Mouse (Mus musculus): ENCODE measurements at regions not wholly inside any gene's neighbourhood (a gene's known extent, or its start where the extent isn't known, plus 50 kb on each side); places are given as distances from the start of the nearest gene placed in this dataset.
"Not testable (repeated sequence)": the region's sequence is repeated elsewhere in the genome, so short reads cannot be mapped to it uniquely, and the experiment has no call there.

GRCm38 (mm10) chr1:136680173-136680572 lies 55.5 kb downstream of the Zfp281 start:
- ATAC-seq (ENCODE audit: insufficient number of reproducible peaks, low FRiP score, low TSS enrichment) = no peak

DNA sequence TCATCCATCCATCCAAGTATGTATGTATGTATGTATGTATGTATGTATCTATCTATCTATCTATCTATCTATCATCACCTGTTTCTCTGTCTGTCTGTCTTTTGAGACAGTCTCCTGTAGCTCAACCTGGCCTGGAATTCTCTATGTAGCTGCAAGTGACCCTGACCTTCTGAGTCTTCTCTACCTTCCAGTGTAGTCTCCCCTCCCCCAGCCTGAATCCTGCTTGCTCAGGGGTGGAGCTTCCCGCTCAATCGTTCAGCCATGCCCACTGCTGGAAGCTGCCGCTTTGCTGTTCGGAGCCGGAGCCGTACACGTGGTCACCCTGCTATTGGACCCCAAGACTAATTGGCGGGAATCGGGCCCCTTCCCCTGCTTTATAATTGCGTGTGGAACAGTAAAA lies 57.6 kb downstream of the Zfp281 start:
- ATAC-seq (ENCODE audit: insufficient number of reproducible peaks, low FRiP score, low TSS enrichment) = not testable (repeated sequence)

GRCm38 (mm10) chr1:136683061-136683531 lies 58.4 kb downstream of the Zfp281 start:
- no peak for ATAC-seq (ENCODE audit: insufficient number of reproducible peaks, low FRiP score, low TSS enrichment)

DNA sequence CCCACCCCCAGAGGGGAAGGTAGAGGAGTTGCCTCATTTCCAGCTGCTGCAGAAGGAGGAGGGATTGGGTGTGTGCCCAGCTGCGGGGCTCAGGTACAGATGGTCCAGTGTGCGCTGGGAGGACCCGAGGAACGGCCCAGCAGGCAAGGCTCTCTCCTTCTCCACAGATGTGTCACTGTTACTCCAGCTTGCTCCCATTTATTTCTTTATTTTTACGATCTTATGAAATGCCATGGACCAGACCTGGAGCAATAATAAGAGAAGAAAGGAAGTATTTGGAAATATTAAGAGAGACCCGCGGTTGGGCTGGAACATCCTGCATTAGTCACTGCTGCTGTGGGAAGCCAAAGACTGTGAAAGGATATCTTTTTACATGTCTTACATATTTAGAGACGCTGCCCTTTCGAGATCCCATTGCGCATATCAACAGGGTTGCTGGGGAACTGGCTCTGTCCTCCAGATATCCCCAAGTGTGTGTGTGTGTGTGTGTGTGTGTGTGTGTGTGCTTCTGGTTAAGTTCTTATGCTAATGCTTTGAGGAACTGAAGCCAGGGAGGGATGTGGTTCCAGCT lies 58.9 kb downstream of the Zfp281 start:
- no peak for ATAC-seq (ENCODE audit: insufficient number of reproducible peaks, low FRiP score, low TSS enrichment)

GRCm38 (mm10) chr1:136684481-136684880 lies 59.8 kb downstream of the Zfp281 start:
- no peak for ATAC-seq (ENCODE audit: insufficient number of reproducible peaks, low FRiP score, low TSS enrichment)

DNA sequence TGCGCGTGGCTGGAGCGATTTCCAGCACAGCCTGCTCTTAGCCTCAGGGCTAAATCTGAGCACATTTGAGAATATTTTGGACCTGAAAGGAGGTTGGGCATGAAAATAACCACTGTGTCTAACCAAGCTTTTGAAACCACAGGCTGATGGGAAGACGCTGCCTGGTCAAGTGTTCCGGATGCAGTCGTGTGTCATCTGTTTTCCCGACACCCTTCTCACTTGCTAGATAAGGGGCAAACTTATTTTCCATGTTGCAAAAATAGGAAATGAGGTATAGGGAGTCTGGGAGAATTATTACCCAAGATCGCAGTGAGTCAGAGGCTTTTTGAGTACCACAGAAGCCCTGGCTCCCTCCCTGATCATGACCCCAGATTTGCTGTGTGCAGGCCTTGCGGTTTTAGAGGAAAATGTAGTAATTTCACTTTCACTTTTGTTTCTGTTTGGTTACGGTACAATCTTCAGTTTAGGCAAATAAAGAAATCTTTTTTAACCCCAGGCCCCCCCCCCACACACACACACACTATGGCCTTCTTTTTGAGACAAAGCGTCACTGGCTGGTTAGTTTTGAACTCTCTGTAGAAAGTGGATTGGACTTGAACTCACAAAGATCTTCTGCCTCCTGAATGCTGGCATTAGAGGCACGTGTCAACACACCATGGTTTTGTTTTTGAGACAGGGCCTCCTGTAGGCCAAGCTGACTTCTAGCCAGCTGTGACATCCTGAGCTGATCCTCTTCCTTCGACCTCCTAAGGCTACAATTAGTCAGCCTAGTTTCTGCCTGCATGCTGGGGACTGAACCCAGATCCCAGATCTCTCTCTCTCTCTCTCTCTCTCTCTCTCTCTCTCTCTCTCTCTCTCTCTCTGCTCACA lies 60.7 kb downstream of the Zfp281 start:
- ATAC-seq (ENCODE audit: insufficient number of reproducible peaks, low FRiP score, low TSS enrichment) = no peak

DNA sequence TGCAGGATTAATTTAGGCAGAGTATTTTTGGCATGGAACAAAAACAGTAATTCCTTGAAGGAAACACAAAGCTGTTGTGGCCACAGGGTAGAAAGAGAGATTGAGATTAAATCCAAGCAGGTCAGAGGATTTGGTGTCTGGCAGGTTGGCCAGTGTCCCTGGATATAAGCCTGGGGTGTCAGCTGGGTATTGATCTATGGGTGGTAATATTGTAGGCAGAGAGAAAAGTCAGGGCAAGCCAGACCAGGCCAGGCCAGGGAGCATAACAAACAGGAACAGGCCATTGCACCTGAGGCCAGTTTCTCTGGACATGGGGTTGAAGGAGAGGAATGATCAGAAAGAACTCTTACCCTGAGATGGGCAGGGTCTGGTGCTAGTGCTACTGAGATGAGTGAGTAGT lies 61.8 kb downstream of the Zfp281 start:
- no peak for ATAC-seq (ENCODE audit: insufficient number of reproducible peaks, low FRiP score, low TSS enrichment)

DNA sequence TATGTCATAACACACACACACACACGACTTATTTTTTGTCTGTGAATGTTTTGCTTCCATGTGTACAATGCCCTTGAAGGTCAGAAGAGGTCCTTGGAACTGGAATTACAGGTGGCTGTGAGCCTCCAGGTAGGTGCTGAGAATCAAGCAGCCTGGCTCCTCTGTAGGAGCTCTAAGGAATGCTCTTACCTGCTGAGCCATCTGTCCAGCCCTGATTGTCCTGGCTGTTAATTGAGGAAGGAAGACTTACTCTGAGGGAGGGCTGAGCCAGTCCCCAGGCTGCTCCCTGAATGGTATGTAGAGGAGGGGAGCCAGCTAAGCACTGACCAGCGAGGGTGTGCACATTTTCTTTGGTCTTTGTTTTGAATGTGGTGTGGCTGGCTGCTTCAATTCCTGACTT lies 65.4 kb downstream of the Zfp281 start:
- no peak for ATAC-seq (ENCODE audit: insufficient number of reproducible peaks, low FRiP score, low TSS enrichment)

GRCm38 (mm10) chr1:136693421-136693820 lies 68.7 kb downstream of the Zfp281 start:
- no peak for ATAC-seq (ENCODE audit: insufficient number of reproducible peaks, low FRiP score, low TSS enrichment)

DNA sequence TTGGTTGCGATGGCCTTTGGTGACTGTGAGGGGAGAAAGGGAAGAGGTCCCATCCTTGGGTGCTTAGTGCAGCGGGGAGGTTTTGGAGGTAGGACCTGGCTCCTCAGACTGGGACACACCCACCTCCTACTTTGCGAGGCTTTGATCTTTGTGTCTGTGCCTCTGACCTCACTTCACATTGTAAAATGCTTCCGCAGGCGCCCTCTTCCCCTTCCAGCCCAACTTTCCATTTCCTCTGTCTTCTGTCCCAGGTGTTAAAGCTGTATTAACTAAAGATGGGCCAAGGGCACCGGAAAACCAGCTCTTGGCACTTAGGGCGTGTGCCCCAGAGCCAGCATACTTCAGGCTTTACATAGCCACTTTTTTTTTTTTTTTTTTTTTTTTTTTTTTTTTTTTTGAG lies 70.3 kb downstream of the Zfp281 start:
- ATAC-seq (ENCODE audit: insufficient number of reproducible peaks, low FRiP score, low TSS enrichment) = no peak

DNA sequence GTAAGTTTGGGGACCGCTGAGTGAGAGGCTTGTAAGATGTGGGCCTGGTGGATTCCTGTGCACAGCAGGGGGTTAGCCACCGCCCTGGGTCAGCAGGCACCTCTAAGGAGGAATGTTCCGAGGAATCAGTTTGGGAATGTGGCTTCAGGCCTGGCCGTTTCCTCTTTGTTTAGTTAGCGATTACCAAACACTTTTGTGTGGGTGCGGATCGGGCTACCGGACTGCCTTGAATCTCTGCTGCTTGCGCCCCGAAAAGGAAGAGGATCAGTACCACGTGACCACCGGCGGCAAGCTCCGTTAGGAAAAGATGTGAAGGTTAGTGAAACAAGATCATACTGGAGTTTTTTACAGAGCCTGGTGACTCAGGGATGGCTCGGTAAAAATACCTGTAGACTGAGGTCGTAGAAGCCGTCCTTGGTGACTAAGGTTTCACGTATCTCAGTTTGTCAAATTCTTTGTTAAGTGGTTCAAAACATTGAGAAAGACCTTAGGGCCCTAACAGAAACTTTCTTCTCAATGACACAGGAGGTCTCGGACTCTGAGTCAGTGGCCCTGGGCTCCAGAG lies 71.5 kb downstream of the Zfp281 start:
- no peak for ATAC-seq (ENCODE audit: insufficient number of reproducible peaks, low FRiP score, low TSS enrichment)

DNA sequence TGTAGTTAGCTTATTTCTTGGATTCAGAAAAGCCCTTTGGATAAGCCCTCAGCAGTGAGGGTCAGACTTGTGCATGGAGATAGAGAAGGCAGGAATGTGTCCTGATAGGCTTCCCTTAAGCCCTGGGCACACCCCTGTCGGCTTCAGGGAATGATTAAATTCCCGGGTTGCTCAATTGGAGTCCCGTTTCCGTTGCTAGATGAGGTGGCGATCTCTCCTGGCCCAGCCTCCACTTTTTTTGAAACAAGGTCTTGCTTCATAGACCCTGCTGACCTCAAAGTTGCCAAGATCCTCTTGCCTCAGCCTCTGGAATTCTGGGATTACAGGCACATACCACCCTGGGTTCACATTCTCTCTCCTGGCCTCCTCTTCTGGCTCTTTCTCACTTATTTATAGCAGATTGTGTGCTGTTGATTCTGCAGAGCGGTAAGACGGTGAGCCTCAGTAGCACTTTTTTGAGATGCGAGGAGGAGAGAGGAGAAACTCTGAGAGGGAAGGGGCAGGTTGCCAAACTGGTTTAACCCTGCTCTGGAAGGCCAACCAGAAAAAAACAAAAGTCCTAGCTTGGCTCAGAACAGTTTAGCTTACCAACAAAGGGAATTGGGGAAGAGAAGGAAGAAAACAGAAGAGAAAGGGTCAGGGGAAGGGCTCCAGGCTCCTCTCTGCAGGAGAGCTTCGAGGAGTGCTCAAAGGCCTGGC lies 73.9 kb downstream of the Zfp281 start:
- no peak for ATAC-seq (ENCODE audit: insufficient number of reproducible peaks, low FRiP score, low TSS enrichment)

- no peak for ATAC-seq (ENCODE audit: insufficient number of reproducible peaks, low FRiP score, low TSS enrichment)
Observed at GRCm38 (mm10) chr1:136699153-136699524, 74.4 kb downstream of the Zfp281 start.

DNA sequence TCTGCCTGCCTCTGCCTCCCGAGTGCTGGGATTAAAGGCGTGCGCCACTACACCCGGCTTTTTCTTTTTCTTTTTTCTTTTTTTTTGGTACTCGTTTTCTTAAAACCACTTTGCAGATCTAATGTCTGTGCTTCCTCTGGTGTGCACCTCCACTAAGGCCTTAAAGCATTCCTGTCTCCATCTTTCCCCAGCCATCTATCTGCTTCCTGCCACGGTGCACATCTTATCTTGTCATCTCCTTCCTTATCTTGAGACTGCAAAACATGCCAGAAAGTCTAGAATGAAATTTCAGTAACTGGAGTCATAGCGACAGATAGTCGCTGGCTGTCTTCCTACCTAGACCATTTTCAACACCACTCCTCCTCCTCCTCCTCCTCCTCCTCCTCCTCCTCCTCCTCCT lies 74.9 kb downstream of the Zfp281 start:
- no peak for ATAC-seq (ENCODE audit: insufficient number of reproducible peaks, low FRiP score, low TSS enrichment)

GRCm38 (mm10) chr1:136704139-136704538 lies 79.4 kb downstream of the Zfp281 start:
- no peak for ATAC-seq (ENCODE audit: insufficient number of reproducible peaks, low FRiP score, low TSS enrichment)

- ATAC-seq (ENCODE audit: insufficient number of reproducible peaks, low FRiP score, low TSS enrichment) = no peak
Observed at GRCm38 (mm10) chr1:136706509-136706908, 81.8 kb downstream of the Zfp281 start.

DNA sequence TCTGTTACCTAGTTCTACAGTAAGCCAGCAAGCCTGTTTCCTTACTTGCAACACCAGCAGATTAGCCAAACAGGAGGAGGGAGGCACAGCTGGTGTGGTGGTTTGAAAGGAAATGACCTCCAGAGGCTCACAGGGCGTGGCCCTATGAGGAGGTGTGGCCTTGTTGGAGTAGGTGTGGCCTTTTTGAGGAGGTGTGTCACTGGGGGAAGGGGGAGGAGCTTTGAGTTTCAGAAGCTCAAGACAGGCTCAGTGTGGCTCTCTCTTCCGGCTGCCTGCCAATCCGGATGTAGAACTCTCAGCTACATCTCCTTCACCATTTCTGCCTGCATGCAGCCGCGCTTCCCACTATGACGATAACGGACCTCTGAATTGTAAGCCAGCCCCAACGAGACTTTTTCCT lies 82.7 kb downstream of the Zfp281 start:
- no peak for ATAC-seq (ENCODE audit: insufficient number of reproducible peaks, low FRiP score, low TSS enrichment)

DNA sequence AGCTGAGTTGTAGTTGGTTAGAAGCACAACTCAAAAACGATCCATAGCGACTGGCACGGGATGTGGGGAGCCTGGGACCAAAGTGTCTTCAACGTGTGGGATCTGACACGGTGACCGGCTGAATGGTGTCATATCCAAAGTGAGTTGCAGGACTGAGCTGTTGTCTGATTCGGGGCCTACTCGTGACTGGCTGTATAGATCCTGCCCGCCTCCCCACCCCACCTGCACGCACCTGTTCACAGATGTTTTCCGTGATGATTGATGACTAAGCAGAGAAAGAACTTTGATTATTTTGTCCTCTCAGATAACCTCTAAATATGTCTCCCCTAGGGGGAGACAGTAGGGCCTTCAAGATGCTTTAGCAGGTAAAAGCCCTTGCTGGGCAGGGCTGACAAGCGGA lies 83.2 kb downstream of the Zfp281 start:
- ATAC-seq (ENCODE audit: insufficient number of reproducible peaks, low FRiP score, low TSS enrichment) = no peak

- no peak for ATAC-seq (ENCODE audit: insufficient number of reproducible peaks, low FRiP score, low TSS enrichment)
Observed at GRCm38 (mm10) chr1:136710196-136710595, 85.5 kb downstream of the Zfp281 start.

DNA sequence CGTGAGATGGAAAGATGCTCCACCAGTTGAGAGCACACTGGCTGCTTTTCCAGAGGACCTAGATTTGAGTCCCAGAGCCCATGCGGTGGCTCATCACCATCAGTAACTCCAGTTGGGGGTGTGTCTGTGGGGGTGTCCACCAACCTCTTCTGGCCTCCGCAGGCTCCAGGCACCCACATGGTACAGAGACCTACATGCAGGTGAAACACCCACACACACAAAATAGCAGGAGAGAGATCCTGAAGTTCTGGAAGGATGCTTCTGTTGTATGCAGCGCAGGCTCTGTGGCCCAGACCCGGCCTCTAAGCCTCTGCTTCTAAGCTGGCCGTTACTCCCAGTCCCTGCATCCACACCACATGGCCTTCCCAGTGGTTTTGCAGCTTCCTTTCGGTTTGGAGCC lies 86.5 kb downstream of the Zfp281 start:
- no peak for ATAC-seq (ENCODE audit: insufficient number of reproducible peaks, low FRiP score, low TSS enrichment)

DNA sequence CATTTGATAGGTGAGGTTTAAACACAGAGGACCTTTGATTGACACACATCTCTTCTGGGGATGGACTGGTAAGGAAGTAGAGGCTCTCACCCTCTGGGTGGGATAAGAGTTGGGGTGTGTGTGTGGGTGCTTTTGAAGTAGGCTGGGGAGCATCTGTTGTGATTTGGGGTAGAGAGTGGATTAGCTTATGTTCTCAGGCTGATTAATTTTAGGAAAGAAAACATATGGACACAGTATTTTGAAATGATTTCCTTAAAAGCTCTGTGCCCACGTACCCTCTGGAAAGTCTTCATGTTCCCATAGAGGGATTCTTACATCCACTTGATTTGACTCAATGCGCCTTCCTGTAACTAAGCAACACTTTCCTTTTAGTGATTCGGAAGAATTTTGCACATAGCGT lies 89.4 kb downstream of the Zfp281 start:
- no peak for ATAC-seq (ENCODE audit: insufficient number of reproducible peaks, low FRiP score, low TSS enrichment)
